Comparison of ENCODE assay signal across 17 mouse cellular contexts in genomic region chr9:70562825-70563224, GRCm38 (mm10). TPM values are rescaled to one million over a fixed set of nuclear protein-coding genes. Genes with fewer than 3 reads are reported as not detected.
DNase-seq lines count a peak whose midpoint lies in the region; TF ChIP-seq lines count a peak whose summit lies in the region.
"Had no signal": no experiment of that assay in that cellular context is flagged by ENCODE, and none has a peak within 500 bp of the region (broad histone marks: within the 10 kb centered on the region; RNA-seq: fewer than 3 reads in every experiment).

No protein-coding gene starts in this region.

- H3K27me3 ChIP-seq in MEL (ENCODE audit: control insufficient read depth in 1 of 2, insufficient read depth in 2 of 2, low read length in 2 of 2): no peaks in the 10 kb centered on the region
- H3K27me3 ChIP-seq: CH12.LX, Patski had no signal

- DNase-seq in MEL (ENCODE audit: low read depth, low spot score): no peak
- no peak for DNase-seq in cerebellum, adult 11 months
- DNase-seq: adrenal gland, adult 2 months; adrenal gland, adult 8-10 months; adrenal gland, postnatal 10 days; adrenal gland, postnatal 14 days; adrenal gland, postnatal 25 days; adrenal gland, postnatal 36 days; B cell, adult 2 months; cerebellum, adult 11-12 months; cerebellum, adult 18-20 months; cerebellum, adult 2 months; cerebellum, adult 8-10 months; cerebellum, adult 9-10 months had no signal

- peaks cover 15% of the 10 kb centered on the region for H3K79me2 ChIP-seq in MEL (ENCODE audit: control insufficient read depth, insufficient read depth, low read length, poor library complexity)

- no peak for TF ChIP-seq RAD21 in MEL (IDR thresholded peaks at IDR 0.05; ENCODE audit: low read depth, low read length)

- H3K4me3 ChIP-seq in MEL (ENCODE audit: control insufficient read depth in 1 of 2, insufficient read depth in 1 of 2, low read depth in 2 of 2, low read length in 2 of 2): no peak overlapping the region

- H3K9ac ChIP-seq in MEL (ENCODE audit: control insufficient read depth, low read depth, low read length, poor library complexity, severe bottlenecking): no peak overlapping the region

- no peak for TF ChIP-seq CTCF in MEL (IDR thresholded peaks at IDR 0.05 in 2 of 3, conservative IDR thresholded peaks at IDR 0.05 in 1 of 3; ENCODE audit: control insufficient read depth in 1 of 3, insufficient read depth in 1 of 3, low read depth in 2 of 3, low read length in 3 of 3, poor library complexity in 1 of 3, severe bottlenecking in 1 of 3)

- H3K4me1 ChIP-seq in MEL (ENCODE audit: control insufficient read depth in 1 of 2, insufficient read depth in 2 of 2, low read length in 2 of 2): peaks cover 0 to 22% of the 10 kb centered on the region in 2 experiments; a peak in 2 of 4 replicates

- H3K27ac ChIP-seq in MEL (ENCODE audit: control insufficient read depth, low read depth, low read length): no peak overlapping the region

- peak; percentile 70 to 71; a peak in 3 of 4 replicates for TF ChIP-seq EP300 in MEL (IDR thresholded peaks at IDR 0.05; ENCODE audit: low read depth in 1 of 2, low read length in 2 of 2)

- peaks cover 30 to 49% of the 10 kb centered on the region in 2 experiments for H3K36me3 ChIP-seq in MEL (ENCODE audit: control insufficient read depth in 1 of 2, insufficient read depth in 2 of 2, low read length in 2 of 2)

- H3K9me3 ChIP-seq in MEL (replicated peaks; ENCODE audit: insufficient read depth, low read length): no peaks in the 10 kb centered on the region
- H3K9me3 ChIP-seq: G1E had no signal

- no peak for TF ChIP-seq POLR2A in MEL (IDR thresholded peaks at IDR 0.05; ENCODE audit: control insufficient read depth in 1 of 2, insufficient read depth in 1 of 2, low read depth in 1 of 2, low read length in 2 of 2, poor library complexity in 1 of 2)

TF ChIP-seq in MEL, 35 proteins besides CTCF, POLR2A, EP300 and RAD21:
- TF ChIP-seq MYB (IDR thresholded peaks at IDR 0.05; ENCODE audit: low read depth, low read length) (0 out of 2 replicates have a peak, but pooled peaks have one; percentile 36), ZC3H11A (IDR thresholded peaks at IDR 0.05; ENCODE audit: low read depth, low read length) (no peak), ZNF384 (IDR thresholded peaks at IDR 0.05; ENCODE audit: low read depth, low read length) (peak; percentile 65), TCF12 (IDR thresholded peaks at IDR 0.05; ENCODE audit: low read depth, low read length) (peak; percentile 64; the same call in 1 of the 2 replicates), SIN3A (IDR thresholded peaks at IDR 0.05; ENCODE audit: low read length) (peak; percentile 30; the same call in 1 of the 2 replicates), ETS1 (IDR thresholded peaks at IDR 0.05; ENCODE audit: low read depth, low read length) (peak; percentile 34; the same call in 1 of the 2 replicates), GATA1 (IDR thresholded peaks at IDR 0.05; ENCODE audit: low read depth, low read length) (peak; percentile 61), RCOR1 (IDR thresholded peaks at IDR 0.05; ENCODE audit: low read depth, low read length) (peak; percentile 26; the same call in 1 of the 2 replicates), USF2 (IDR thresholded peaks at IDR 0.05; ENCODE audit: borderline replicate concordance in 1 of 2, insufficient read depth in 1 of 2, low read depth in 1 of 2, low read length in 2 of 2) (no peak)

RNA-seq across cellular contexts. Expression of gene Sltm, which starts 20.3 kb away (rescaled TPM):
- total RNA-seq in MEL (2012; rRNA removed): 44.0 and 54.6 TPM in 2 replicates
- 10 to 100 TPM; 62.3 to 70.0 TPM for polyA plus RNA-seq in MEL (2012; ENCODE audit: insufficient read depth in 1 of 2, insufficient read length in 2 of 2, low read depth in 1 of 2, low replicate concordance in 2 of 2, missing spikeins in 1 of 2)

RNA-seq across cellular contexts. Expression of gene Rnf111, which starts 59.3 kb away (rescaled TPM):
- total RNA-seq in MEL (2012; rRNA removed): 25.2 and 25.4 TPM in 2 replicates
- 10 to 100 TPM; 46.0 to 88.2 TPM for polyA plus RNA-seq in MEL (2012; ENCODE audit: insufficient read depth in 1 of 2, insufficient read length in 2 of 2, low read depth in 1 of 2, low replicate concordance in 2 of 2, missing spikeins in 1 of 2)
